Mouse (Mus musculus) regulatory T cell (primary cell): ENCODE measurements around the gene Mien1.

ENCODE experiments used
- in situ Hi-C: fragments of 300-600 bp; cut with MboI, MseI; formaldehyde crosslinking; loops from one replicate; pipeline ENCODE4 v1.15.1; 2025; ENCODE audit warnings: high pct_unique_total_duplicates

Gene Mien1

DNA sequence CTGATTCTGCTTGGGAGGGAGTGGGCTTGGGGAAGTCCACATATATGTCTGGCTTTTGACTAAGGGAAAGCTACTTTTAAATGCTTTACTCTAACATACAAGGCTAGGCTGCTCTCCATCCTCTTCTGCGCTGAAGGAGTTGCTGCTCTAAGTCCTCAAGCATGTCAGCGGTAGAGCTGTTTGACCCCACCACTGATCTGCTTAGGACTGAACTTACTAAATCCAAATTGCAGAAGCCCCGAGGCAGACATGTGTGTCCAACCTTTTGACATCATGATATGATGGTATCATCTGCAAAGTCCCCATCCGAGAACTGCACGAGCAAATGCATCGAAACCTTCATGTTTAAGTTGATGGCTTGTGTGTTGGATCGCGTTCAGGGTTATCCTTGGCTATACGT, 21.1 kb upstream of the Mien1 start:
- in situ Hi-C loops: no loop called here

GRCm38 (mm10) chr11:98459071-98459741, 20.4 kb upstream of the Mien1 start:
- in situ Hi-C loops: no loop called here

DNA sequence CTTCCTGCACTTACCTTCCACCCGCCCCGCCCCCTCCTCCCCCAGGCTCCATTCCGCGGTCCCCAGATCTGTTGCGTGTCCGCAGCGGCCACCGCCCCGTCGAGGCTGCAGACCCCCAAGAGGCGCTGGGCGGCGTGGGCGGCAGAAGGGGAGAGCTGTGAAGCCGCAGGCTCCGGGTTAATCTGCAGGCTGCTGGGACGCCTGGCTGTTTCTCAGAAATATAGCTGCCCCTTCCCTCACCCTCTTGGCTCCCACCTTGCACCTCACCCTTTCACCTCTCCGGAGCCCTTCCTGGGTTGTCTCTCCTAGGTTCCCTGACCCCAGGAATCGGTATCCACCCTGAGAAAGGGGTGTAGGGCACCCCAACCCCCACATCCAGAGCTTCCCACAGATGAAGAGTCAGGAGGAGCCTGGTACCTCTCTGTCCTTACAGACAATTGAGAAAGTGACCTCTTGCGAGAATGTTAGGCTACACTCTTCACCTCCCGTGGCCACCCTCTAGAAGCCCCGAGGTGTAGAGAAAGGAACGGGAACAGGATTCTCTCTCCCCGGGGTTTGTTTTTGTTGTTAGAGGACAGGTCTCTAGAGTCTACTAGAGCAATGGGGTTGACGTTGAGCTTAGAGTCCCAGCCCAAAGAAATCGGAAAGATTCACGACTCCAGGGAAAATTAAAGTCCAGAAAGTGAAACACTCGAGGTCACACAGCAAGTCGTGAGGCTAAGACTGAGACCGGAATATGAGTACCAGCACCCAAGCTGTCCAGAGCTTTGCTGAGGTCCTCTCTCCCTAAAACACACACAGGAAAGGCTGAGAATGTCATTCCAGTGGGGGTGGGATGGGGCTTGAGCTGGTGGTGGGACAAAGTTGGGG, 19.6 kb upstream of the Mien1 start:
- in situ Hi-C loops: no loop called here

DNA sequence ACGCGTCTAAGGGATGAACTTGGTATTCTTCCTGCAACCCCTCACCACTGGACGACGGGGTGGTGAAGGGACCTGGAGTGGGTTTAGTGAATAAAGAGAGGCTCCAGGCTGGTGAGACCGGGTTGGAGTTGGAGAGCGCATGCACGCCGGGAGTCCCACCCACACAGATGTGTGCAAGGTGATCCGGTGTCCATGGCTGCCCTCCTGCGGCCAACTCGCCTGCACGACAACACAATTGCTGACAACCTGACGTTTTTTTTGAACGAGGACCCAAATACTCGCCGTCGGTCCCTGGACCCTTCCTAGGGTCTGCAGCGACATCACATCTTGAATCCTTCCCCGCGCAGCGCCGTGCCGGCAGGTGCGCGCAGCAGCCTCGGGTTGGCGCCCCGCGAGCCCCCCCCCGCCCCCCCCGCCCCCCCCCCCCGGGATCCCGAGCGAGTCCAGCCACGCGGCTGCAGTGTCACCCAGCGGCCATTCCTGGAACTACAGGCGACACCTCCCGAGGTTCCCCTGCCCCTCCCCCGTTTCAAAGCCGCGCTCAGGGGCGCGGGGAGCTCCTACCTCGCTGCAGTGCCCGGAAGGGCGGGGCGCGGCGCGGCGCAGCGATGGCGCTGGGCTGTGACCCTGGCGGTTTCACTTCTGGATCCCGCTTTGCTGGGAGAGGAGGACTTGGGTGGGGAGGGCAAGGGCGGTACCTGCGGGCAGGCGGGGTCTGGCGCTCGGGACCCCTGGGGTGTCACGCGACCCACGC, 18.8 kb upstream of the Mien1 start:
- in situ Hi-C loops: no loop called here

- in situ Hi-C loops: no loop called here
These were observed 18.2 kb upstream of the Mien1 start for GRCm38 (mm10) chr11:98456945-98457344.

- in situ Hi-C loops: no loop called here
These were observed 17.8 kb upstream of the Mien1 start for GRCm38 (mm10) chr11:98456545-98456944.

DNA sequence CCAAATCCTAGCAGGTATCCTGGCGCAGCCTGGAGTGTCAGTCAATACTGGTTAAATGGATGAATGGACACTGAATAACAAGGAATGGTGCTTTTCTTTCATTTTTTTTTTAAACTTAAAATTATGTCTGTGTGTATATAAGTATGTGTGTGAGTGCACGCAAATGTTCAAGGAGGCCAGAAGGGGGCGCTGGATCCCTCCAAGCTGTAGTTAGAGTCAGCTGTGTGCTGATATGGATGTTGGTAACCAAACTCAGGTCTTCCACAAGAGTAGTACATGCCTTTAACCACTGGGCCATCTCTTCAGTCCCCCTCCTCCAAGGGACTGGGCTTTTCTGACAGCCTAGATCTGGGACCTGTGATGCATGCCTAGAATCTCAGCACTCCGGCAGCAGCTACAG, 16.7 kb upstream of the Mien1 start:
- in situ Hi-C loops: no loop called here

- in situ Hi-C loops: no loop called here
These were observed 11.4 kb upstream of the Mien1 start for GRCm38 (mm10) chr11:98449921-98450771.

DNA sequence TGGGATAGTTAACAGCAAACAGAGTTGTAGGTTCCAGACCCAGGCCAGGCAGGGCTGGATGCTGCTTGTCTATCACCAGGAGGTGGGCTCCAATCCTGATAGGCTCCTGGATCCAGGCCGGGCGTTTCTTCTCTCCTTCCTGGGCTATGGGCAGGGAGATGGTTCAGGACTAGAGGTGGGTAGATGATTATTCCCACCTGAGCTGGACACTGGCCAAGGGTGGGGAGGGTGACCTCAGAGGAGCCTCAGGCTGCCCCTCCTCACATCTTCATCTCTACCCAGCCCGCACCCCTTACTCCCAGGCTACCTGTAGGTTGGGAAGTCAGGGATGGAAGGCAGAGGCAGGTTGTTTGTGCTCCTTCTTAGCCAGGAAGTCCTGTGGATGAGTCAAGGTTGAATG, 10.6 kb upstream of the Mien1 start:
- in situ Hi-C loops: no loop called here

DNA sequence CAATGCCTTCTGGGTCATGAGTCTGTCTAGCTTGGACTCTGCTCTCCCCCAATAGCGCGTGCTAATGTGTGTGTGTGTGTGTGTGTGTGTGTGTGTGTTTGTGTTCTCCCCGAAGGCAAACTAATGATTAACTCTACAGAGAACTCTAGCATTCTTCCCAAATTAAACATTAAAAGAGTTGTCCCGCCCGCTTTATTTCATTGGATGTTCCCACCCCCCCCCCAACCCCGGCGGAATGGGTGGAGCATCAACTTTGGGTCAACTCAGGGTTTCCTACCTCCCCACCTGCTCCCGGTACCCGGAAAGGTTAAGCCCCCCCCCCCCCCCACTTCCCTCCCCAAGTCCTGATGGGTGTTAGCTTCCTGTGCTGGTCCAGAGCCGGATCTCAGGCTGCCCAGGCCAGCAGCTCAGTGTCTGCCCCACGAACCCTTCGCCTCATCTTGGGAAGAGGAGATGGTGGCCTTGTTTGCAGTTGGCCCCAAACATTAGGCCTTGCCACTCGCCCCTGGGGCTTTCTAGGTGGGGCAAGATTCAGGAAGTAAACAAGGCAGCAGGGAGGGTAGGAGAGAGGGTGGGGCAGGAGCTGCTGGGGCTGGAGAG, 9.5 kb upstream of the Mien1 start:
- in situ Hi-C loops: no loop called here

DNA sequence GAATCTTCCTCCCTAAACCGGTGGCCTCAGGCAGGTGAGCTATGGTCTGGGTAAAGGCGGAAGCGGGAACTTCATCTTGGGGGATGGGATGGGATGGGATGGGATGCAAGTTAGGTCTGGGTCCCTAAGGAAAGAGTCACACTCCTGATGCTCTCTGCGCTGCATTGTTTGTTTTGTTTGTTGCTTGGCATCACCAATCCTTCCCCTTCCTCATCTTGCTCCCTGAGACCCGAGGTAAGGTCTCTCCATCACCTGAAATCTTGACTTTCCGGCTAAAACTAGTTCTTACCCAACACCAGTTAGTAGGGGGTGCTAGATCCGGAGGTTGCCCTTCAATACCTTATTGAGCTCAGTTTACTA, 8.7 kb upstream of the Mien1 start:
- in situ Hi-C loops: no loop called here

- in situ Hi-C loops: no loop called here
These were observed 8.0 kb upstream of the Mien1 start for GRCm38 (mm10) chr11:98446562-98447474.

DNA sequence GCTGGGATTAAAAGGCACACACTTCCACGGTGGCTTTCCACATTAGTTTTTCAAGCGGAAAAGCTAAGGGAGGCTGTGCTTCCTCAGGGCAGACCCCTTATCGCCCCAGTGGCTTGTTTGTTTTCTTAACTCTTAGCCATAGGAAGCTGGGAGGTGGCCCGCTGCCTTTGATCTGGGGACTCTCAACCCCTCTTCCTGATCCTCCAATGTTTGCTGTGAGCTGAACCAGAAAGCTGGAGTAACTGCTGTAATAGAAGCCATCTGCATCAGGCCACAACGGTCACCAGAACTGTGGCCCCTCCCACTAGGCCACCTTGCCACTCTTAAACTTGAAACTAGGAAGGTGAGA, 7.4 kb upstream of the Mien1 start, which contains the start of gene Grb7:
Grb7 (plus strand) TSS at position 182 of the 349 bp plus-strand sequence.
- in situ Hi-C loops: no loop called here

DNA sequence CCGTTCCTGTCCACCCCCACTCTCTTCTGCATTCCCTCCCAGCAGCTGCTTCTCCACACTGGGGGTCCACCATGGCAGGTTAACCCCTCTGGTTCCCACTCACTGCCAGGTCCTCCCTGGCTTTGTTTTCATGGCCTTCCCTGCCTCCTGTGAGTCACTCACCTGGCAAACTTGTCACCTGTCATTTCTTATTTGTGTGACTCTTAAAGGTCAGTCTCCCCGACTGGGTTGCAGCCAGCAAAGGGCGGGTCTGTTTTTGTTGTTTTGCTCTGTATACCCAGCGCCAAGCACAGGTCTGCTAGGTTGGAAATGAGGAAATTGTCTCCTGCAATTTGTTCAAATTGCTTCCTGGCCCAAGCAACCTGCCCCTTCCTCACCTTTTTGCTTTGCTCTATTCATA, 6.9 kb upstream of the Mien1 start:
- in situ Hi-C loops: no loop called here

DNA sequence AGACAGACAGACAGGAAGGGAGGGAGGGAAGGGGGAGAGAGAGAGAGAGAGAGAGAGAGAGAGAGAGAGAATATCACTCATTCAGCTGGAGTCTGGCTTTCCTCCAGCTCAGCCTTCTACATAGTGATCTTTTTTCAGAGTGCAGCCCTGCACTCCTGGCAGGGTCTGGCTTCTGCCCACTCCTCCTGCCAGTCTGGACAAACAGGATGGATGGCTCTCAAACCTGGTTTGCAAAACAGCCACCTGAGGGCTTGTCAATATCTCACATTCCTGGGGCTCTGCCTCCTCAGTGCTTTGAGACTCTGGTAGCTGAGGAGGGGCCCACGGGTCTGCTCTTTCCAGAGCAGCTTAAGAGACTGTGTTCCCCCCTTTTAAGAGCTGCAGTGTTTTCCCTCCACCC, 6.4 kb upstream of the Mien1 start:
- in situ Hi-C loops: no loop called here

GRCm38 (mm10) chr11:98443688-98444087, 4.9 kb upstream of the Mien1 start:
- in situ Hi-C loops: no loop called here

DNA sequence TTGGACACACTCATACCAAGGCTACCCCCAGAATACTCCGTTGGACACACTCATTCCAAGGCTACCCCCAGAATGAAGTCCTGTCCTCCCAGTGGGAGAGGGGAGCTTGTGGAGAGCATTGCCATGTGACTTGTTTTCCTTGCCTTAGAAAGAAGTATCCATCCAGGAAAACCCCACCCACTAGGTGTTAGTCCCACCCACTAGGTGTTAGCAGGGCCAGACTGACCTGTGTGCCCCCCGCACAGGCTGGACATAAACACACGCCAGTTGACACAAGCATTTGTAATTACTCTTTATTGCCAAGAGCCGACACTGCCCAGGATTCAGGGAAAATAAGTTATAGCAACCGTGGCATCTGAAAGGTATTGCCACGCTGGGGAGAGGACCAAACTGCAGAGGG, 1.4 kb downstream of the Mien1 start:
- in situ Hi-C loops: no loop called here

GRCm38 (mm10) chr11:98435723-98436122, 3.1 kb downstream of the Mien1 start:
- in situ Hi-C loops: no loop called here

GRCm38 (mm10) chr11:98431743-98432502, 6.9 kb downstream of the Mien1 start:
- in situ Hi-C loops: loop anchor here (5.0 kb wide), 1 partner anchor 45 kb away; the partner anchor contains the start of gene Pnmt
